Mouse (Mus musculus) forebrain, postnatal 0 days (tissue): ENCODE results near the gene Tspan13. TPM values are rescaled to one million over a fixed set of nuclear protein-coding genes. Genes with fewer than 3 reads are reported as not detected.

Source experiments
- ATAC-seq: fragments of 200-750 bp; cut with Nextera tagmentation; 2 replicates; pipeline ENCODE4 v1.8.0; 2017; ENCODE audit warnings: mild to moderate bottlenecking, moderate library complexity
- DNase-seq: peaks from one replicate; pipeline ENCODE4 v3.0.0-alpha.2; 2015
- H3K27ac ChIP-seq: fragments of 300-500 bp; sonication (generic); 2 replicates; pipeline ENCODE4 v1.5.1; 2014; ENCODE audit warnings: low read depth, mild to moderate bottlenecking, antibody characterized with exemption, low read length, moderate library complexity, mixed read lengths
- H3K27me3 ChIP-seq: fragments of 300-500 bp; sonication (generic); 2 replicates; pipeline ENCODE4 v1.6.1; 2014; ENCODE audit warnings: mild to moderate bottlenecking, low read length, mixed read lengths; ENCODE audit not compliant: insufficient read depth
- H3K36me3 ChIP-seq: fragments of 300-500 bp; sonication (generic); 2 replicates; pipeline ENCODE4 v1.6.1; 2014; ENCODE audit warnings: mild to moderate bottlenecking, moderate library complexity; ENCODE audit not compliant: insufficient read depth
- H3K4me1 ChIP-seq: fragments of 300-500 bp; sonication (generic); 2 replicates; pipeline ENCODE4 v1.6.1; 2014; ENCODE audit warnings: antibody characterized with exemption; ENCODE audit not compliant: insufficient read depth
- H3K4me2 ChIP-seq: fragments of 300-500 bp; sonication (generic); 2 replicates; pipeline ENCODE4 v1.6.1; 2014; ENCODE audit warnings: low read depth, mild to moderate bottlenecking, moderate library complexity
- H3K4me3 ChIP-seq: fragments of 300-500 bp; sonication (generic); 2 replicates; pipeline ENCODE4 v1.5.1; 2014; ENCODE audit warnings: low read depth, low read length, mixed read lengths
- H3K9ac ChIP-seq: fragments of 300-500 bp; sonication (generic); 2 replicates; pipeline ENCODE4 v1.6.1; 2014; ENCODE audit warnings: mild to moderate bottlenecking
- H3K9me3 ChIP-seq: fragments of 300-500 bp; sonication (generic); 2 replicates; pipeline ENCODE4 v1.6.1; 2016; ENCODE audit warnings: low read length
- CTCF ChIP-seq: sonication (generic); IDR thresholded peaks from 2 replicates; pipeline ENCODE4 v1.5.1; 2016; ENCODE audit warnings: antibody characterized with exemption, control low read depth, low read depth
- WGBS: fragments of 180-500 bp; shearing (Covaris S2); extraction: QIAGEN DNeasy Blood & Tissue Kit; methylation state at CpG from one replicate; pipeline ENCODE4 v1.1.7; 2014; 5-methylcytosine and 5-hydroxymethylcytosine counted together
- polyA plus RNA-seq: library from polyadenylated mRNA; unstranded; fragments of >200 nt; fragmentation: Nextera tagmentation; extraction: Ambion mirVana; gene quantifications from 2 replicates; pipeline ENCODE4 v1.2.1, GENCODE M21; 2015
- total RNA-seq: library from RNA; depleted of rRNA; stranded (reverse); fragments of >200 nt; gene quantifications from 2 replicates; pipeline ENCODE4 v1.2.3, GENCODE M21; 2014; rRNA removed

Tspan13 gene
- 248 and 300 TPM in 2 replicates for total RNA-seq
- polyA plus RNA-seq: 390 and 428 TPM in 2 replicates

DNA sequence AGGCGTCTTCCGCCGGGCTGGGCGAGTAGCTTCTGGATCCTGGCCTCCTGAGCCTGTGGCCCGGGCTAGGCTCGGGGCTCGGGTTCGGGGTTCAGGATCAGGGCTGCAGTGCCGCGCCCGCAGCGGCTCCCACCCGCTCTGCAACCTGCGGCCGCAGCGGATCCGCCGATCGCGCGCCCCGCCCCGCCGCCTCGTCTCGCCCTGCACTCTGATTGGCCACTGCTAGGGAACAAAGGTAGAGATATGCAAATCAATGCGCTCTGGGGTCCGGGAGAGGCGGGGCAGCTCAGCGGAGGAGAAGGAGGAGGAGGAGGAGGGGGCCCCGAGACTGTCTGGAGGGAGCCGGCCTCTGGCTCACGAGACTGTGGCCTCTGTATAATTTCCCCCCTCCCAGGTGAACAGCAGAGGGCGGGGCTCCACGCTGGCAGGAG is at the start of gene Tspan13:
Tspan13 (minus strand) TSS at position 153 of the 431 bp plus-strand sequence.
- 4% methylated on average over 35 of the region's 35 CpGs for whole genome bisulfite sequencing

DNA sequence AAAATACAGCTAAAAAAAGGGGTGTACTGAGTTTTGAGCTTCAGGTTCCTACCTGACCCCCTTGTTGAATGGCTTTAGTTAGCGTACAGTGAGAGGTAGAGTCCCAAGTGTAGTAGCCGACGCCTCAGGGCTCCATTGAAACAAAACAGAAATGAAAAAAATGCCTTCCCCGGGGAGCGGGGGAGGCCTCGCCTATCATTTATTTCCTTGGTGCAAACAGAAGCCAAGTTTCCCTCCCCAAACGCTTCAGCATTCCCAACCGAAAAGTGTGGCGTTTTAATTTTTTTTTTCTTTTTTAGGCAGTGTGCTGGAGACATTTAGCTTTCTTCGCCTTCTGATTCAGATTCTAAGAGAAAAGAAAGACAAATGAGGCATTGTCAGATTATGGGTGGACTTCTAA is 49.7 kb upstream of the Tspan13 start:
- 80% methylated on average over 10 of the region's 10 CpGs for WGBS
- Histone ChIP-seq H3K27ac (no peak overlapping the region), H3K9ac (no peak overlapping the region), H3K4me2 (no peak overlapping the region), H3K9me3 (no peaks in the 10 kb centered on the region), H3K4me1 (no peaks in the 10 kb centered on the region), H3K27me3 (no peaks in the 10 kb centered on the region), H3K4me3 (no peak overlapping the region), H3K36me3 (peaks cover 12% of the 10 kb centered on the region)
- TF ChIP-seq CTCF: no peak
- no peak for DNase-seq
- no peak for ATAC-seq

More for the DNA sequence above, at the start of gene Tspan13:
- no peaks in the 10 kb centered on the region for H3K36me3 ChIP-seq
- H3K9ac ChIP-seq: peak within 1 kb of the TSS; percentile 99
- peak within 1 kb of the TSS; percentile 97 for H3K4me3 ChIP-seq
- peak within 1 kb of the TSS; percentile 94 for H3K27ac ChIP-seq
- ATAC-seq (peak; percentile 98), DNase-seq (peak; percentile 93)
- no peaks in the 10 kb centered on the region for H3K9me3 ChIP-seq
- H3K4me2 ChIP-seq: peak within 1 kb of the TSS; percentile 52
- H3K27me3 ChIP-seq: no peaks in the 10 kb centered on the region
- H3K4me1 ChIP-seq: no peaks in the 10 kb centered on the region; the same call in 1 of the 2 replicates
- TF ChIP-seq CTCF: 0 out of 2 replicates have a peak, but pooled peaks have one; percentile 12

DNA sequence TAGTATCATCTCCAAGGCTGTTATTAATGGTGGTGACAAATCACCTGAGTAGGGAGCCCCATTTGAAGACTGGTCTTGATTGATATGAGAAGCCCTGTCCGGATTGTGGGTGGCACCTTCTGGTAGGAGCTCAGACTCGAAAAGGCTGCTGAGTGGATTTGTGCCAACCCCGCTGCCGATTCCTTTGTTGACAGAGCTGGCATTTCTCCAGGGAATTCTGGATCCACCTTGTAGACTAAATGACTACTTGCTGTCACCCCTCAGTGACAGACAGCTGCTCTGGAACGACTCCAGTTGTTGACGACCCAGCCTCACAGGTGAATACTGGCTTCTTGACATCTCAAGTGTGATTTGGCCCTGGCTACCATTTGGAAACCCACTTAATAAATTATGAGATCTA is 46.9 kb upstream of the Tspan13 start:
- Histone ChIP-seq H3K27me3 (no peaks in the 10 kb centered on the region), H3K9me3 (no peaks in the 10 kb centered on the region), H3K4me3 (no peak overlapping the region), H3K4me1 (no peaks in the 10 kb centered on the region), H3K4me2 (no peak overlapping the region), H3K36me3 (peaks cover 12% of the 10 kb centered on the region), H3K9ac (no peak overlapping the region), H3K27ac (no peak overlapping the region)
- no peak for DNase-seq
- 28% methylated on average over 6 of the region's 6 CpGs for WGBS
- no peak for ATAC-seq
- TF ChIP-seq CTCF: no peak

GRCm38 (mm10) chr12:36088804-36089203 is 46.5 kb upstream of the Tspan13 start:
- WGBS: 84% methylated on average over 1 of the region's 1 CpGs
- Histone ChIP-seq H3K9ac (no peak overlapping the region), H3K4me3 (no peak overlapping the region), H3K27ac (no peak overlapping the region), H3K4me2 (no peak overlapping the region), H3K27me3 (no peaks in the 10 kb centered on the region), H3K4me1 (no peaks in the 10 kb centered on the region), H3K9me3 (no peaks in the 10 kb centered on the region), H3K36me3 (peaks cover 12% of the 10 kb centered on the region)
- TF ChIP-seq CTCF: no peak
- DNase-seq: no peak
- ATAC-seq: no peak

DNA sequence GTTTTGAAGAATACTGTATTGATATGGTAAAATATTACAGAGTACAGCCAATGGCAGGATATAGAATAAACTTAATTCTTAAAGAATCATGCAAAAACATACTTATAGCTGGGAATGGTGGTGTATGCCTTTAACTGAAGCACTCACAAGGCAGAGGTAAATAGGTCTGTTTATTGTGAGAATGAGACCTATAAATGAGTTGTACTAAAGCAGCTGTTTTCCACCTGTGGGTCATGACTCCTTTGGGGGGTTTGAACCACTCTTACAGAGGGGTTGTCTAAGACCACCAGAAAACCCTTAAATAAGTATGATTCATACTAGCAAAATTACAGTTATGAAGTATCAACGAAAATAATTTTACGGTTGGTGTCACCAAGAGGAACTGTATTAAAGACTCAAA is 43.1 kb upstream of the Tspan13 start:
- no peak overlapping the region for H3K4me3 ChIP-seq
- 93% methylated on average over 2 of the region's 2 CpGs for WGBS
- no peak for DNase-seq
- H3K36me3 ChIP-seq: no peaks in the 10 kb centered on the region; the same call in 1 of the 2 replicates
- H3K27ac ChIP-seq: no peak overlapping the region
- no peaks in the 10 kb centered on the region for H3K27me3 ChIP-seq
- no peak overlapping the region for H3K9ac ChIP-seq
- ATAC-seq: no peak
- no peak overlapping the region for H3K4me2 ChIP-seq
- no peak for TF ChIP-seq CTCF
- H3K4me1 ChIP-seq: no peaks in the 10 kb centered on the region
- no peaks in the 10 kb centered on the region for H3K9me3 ChIP-seq

DNA sequence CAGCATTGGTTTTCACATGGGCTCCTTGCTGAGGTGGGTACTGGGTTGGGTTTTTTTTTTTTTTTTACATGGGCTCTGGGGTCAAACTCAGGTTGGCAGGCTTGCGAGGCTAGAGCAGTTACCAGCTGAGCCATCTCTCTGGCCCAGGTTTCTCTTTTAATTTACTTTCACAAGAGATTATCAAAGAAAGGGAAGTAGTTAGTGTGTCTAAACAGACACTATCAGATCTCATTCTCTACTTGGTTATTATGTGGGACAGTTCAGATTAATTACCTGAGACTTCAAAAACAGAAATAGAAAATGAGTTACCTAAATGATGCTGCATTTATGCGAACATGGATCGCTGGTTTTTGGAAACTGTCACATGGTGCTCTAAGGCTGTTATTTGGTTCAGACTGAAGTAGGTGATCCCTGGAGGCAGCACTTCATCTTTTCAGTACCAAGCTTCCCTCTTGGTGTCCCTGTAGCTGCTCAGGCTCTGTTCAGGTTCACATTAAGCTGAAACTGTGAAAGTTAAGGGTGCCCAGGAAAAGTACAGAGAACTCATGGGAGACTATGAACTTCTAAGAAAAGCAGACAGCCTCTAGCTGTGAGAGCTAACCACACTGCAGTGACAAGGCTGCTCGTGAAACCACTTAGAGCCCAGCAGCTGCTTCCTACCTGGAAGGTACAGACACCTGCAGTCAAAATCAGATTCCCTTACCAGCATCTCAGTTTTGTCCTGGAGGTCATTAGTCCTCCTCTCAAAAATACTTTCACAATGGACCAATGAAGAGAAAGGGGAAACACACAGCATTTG is 36.0 kb upstream of the Tspan13 start:
- 74% methylated on average over 4 of the region's 4 CpGs for WGBS
- no peak overlapping the region for H3K27ac ChIP-seq
- DNase-seq: no peak

DNA sequence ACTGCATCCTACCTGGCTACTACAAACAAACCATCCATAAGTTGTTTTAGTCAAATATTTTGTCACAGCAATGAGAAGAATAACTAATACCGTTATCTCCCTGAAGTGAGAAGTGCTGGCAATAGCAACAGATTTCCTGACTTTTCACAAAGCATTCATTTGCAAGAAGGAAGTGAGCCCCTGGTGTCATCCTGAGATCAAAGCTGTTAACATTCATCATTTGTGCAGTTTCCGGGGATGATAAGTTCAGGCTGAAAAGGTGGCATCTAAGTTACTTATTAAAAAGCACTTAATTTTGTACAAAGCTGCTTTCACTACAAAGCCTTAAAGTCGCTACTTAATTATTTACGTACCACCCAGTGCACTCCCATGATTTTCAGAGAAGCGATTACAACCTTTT is 30.6 kb upstream of the Tspan13 start:
- no peak for TF ChIP-seq CTCF
- no peaks in the 10 kb centered on the region for H3K9me3 ChIP-seq
- WGBS: 16% methylated on average over 5 of the region's 5 CpGs
- H3K4me3 ChIP-seq: no peak overlapping the region
- ATAC-seq: peak; percentile 27; the same call in 1 of the 2 replicates
- H3K36me3 ChIP-seq: no peaks in the 10 kb centered on the region
- H3K4me2 ChIP-seq: no peak overlapping the region
- H3K9ac ChIP-seq: no peak overlapping the region
- no peaks in the 10 kb centered on the region; the same call in 1 of the 2 replicates for H3K4me1 ChIP-seq
- no peak for DNase-seq
- no peaks in the 10 kb centered on the region for H3K27me3 ChIP-seq
- no peak overlapping the region; the same call in 1 of the 2 replicates for H3K27ac ChIP-seq

More for the DNA sequence above, 36.0 kb upstream of the Tspan13 start:
- ATAC-seq: no peak
- Histone ChIP-seq H3K36me3 (no peaks in the 10 kb centered on the region), H3K9ac (no peak overlapping the region), H3K4me3 (no peak overlapping the region), H3K4me2 (no peak overlapping the region), H3K4me1 (no peaks in the 10 kb centered on the region), H3K9me3 (no peaks in the 10 kb centered on the region), H3K27me3 (no peaks in the 10 kb centered on the region)
- TF ChIP-seq CTCF: no peak
